Mouse (Mus musculus) layer of hippocampus, adult 18-20 months (tissue): Measurements from ENCODE around the gene Krtcap3. TPM values are rescaled to one million over a fixed set of nuclear protein-coding genes. Genes with fewer than 3 reads are reported as not detected.
A peak's percentile ranks its signal among the peaks of the same experiment; 100 is the strongest.
"Not testable (repeated sequence)": the region's sequence is repeated elsewhere in the genome, so short reads cannot be mapped to it uniquely, and the experiment has no call there.

Experiments used
- DNase-seq, 2 experiments: peaks; one replicate each; pipeline ENCODE4 v3.0.0; 2022; ENCODE audit warnings: low spot score in 2 of 2
- long read RNA-seq: library from polyadenylated mRNA; stranded (forward); transcript quantifications from one replicate; pipeline ENCODE4 v2.0.0, GENCODE M21; 2021
- total RNA-seq, 2 experiments: library from RNA; stranded (reverse); gene quantifications; 2 replicates each; pipeline ENCODE4 v1.2.3; 2021

Krtcap3 gene
- total RNA-seq, result 1 to 10 TPM; 2.2 to 4.0 TPM
- long read RNA-seq, partial matches to known transcripts, result 0 of 1 reads
- long read RNA-seq, other reads (novel, unspliced or antisense), result 1 of 1 reads

DNA sequence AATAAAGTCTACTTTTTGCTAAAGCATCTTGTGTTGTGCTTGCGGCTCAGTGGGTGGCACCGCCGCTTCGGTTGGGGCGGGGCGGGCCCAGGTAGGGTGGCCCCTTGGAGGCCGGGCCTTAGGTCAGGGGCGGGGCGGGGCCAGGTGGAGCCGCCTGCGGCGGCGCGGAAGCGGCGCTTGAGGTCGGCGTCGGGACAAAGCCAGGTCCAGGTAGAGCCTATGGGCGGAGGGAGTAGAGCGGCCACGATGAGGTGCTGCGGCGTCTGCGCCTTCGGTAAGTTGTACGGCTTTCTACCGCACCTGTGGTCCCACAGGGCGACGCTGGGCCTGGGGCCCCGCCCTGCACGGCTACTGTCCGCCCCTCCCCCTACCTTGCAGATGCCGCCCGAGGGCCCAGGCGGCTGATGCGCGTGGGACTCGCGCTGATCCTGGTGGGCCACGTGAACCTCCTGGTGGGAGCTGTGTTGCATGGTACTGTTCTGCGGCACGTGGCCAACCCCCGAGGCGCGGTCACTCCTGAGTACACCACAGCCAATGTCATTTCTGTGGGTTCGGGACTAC lies at the start of gene Krtcap3:
TSS of gene Krtcap3 (plus strand) at position 151 of the 561 bp plus-strand sequence.
- DNase-seq, result peak in 1 of 2 experiments; percentile 27

DNA sequence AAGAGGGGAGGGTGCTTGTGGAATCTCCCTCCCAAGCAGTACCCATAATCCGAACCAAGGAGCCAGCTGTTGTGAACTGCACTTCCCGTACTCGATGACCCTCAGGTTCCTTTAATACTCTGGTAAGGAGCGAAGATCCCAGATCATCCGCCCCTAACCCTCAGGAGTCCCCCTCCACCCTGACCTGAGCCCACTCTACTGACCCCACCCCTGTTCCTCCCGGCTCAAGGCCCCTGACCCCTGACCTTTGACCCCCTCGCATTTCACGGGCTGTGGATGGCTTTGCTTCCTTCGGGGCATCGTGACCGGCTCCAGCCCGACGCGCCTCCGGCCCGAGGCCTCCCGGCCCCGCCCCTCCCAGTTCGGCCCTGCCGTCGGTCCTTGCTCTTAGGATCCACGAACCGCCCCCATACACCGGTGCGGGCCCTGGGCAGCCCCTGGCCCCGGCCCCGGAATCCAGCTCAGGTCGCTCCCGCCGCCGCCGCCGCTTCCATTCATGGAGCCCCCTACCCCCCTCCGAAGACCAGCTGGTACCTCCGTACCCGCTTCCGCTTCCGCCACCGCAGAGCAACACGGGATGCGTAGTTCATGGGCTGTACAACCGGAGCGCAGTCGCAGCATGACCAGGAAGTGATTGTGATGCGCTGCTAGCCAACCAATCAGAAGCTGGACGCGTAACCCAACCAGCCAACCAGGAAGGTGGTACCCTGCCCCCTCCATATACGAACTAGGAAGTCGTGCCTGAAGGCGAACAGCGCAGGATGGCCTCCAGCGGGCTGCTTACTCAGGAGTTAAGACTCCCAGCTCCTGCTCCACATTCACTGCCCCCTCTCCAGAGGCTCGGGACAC lies 49.5 kb upstream of the Krtcap3 start, which contains the start of gene Zfp513:
TSS of gene Zfp513 (minus strand) at position 562 of the 849 bp plus-strand sequence.
- peak; percentile 97 to 99 for DNase-seq

DNA sequence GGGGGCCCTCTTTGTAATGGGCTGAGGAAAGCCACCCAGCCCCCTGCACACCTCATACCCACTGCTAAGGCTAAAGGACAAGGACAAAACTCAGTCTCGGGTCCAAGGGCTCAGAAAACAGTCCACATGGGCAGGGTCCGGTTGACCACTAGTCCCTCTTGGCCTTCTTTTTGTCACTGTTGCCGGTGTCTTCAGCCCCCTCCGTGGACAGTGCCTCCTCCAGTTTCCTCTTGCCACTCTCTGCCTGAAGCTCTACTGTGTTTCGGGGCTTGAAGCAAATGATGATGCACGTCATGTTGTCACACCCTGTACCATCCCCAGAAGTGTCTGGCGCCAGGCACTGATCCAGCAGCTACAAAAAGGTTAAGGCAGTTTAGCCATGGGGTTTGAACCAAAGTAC lies 48.6 kb upstream of the Krtcap3 start:
- DNase-seq, result no peak

DNA sequence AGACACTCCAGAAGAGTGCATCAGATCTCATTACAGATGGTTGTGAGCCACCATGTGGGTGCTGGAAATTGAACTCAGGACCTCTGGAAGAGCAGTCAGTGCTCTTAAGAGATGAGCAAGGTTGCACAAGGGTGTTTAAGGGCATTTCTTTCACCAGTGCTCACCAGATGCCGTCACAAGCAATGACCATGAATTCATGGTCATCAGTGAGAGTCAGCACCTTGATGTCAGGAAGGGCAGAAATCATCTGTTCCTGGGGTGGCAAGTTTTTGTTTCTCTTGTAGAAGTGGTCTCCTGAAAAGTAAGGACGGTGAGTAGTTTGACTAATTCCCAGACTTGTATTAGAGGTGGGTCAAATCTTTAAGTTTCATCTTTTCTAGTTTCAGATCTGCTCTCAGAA lies 47.6 kb upstream of the Krtcap3 start:
- no peak for DNase-seq

DNA sequence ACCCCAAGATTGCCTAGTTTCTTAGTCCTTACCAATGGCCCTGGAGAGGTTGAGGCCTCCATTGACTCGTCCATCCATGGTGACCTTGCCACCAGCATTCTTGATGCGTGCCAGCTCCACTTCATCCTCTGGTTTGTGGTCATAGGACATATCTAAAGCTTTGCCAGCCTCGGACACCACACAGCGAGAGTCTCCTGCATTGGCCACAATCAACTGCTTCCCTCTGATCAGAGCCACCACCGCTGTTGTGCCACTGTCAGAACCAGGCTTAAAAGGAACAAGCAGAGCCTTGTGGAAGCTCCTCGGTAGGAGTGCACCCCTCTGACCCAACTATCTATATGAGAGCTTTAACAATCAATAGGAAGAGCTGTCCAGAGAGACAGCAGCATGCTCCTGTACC lies 47.1 kb upstream of the Krtcap3 start:
- DNase-seq, result no peak

DNA sequence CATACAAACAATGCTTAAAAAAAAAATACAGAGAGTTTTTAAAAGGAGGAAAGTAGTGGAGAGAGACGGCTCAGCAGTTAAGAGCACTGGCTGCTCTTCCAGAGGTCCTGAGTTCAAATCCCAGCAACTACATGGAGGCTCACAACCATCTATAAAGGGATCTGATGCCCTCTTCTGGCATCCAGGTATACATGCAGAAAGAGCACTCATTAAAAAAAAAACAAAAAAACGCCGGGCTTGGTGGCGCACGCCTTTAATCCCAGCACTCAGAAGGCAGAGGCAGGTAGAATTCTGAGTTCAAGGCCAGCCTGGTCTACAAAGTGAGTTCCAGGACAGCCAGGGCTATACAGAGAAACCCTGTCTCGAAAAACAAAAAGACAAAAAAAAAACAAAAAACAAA lies 34.9 kb upstream of the Krtcap3 start:
- DNase-seq, result not testable (repeated sequence)

DNA sequence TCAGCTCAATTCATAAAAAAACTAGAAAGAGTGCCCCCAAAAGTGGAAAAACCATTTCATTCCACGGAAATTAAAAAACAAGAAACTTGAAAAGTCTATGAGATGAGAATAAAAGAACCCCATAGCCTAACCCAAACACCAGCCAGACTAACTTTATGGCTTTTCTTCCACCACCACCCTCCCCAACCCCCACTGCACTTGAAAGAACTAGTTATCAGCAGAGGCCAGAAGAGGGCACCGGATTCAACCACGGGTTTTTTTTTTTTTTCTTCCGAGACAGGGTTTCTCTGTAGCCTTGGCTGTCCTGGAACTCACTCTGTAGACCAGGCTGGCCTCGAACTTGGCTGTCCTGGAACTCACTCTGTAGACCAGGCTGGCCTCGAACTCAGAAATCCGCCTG lies 33.2 kb upstream of the Krtcap3 start:
- DNase-seq, result no peak

DNA sequence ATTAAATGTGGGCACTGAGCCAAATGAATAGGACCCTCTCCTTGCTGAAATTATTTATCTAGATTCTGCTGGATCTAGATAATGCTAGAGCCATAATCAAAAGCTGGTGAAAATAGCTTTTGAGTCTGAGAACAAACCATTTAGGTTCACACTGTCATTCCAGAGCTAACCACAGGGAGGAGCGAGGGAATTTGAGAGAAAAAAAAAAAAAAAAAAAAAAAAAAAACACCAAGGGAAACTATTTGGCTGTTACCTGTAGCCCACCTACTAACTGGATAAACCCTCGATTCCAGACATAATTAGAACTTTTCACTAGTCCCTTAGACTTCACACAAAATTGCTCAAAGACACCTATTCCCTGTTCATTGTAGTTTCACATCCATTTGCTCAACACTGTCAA lies 32.4 kb upstream of the Krtcap3 start:
- no peak for DNase-seq

DNA sequence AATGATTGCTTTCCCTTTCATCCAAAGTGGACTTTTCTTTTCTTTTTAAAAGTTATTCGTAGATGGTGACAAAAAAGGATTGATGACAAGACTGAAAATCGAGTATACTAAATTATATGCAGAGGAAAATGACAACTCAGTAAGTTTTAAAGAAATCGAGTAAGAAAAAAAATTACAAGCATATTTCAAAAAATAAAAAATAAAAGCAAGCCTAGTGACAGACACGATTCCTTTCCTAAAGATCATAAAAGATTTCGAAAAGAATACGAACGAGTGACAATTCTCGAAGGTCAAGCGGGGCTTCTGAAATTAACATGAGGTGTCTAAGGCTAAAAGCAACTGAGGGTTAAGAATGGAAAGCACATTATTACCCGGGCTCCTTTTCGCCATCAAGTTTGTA lies 32.0 kb upstream of the Krtcap3 start:
- DNase-seq, result no peak

DNA sequence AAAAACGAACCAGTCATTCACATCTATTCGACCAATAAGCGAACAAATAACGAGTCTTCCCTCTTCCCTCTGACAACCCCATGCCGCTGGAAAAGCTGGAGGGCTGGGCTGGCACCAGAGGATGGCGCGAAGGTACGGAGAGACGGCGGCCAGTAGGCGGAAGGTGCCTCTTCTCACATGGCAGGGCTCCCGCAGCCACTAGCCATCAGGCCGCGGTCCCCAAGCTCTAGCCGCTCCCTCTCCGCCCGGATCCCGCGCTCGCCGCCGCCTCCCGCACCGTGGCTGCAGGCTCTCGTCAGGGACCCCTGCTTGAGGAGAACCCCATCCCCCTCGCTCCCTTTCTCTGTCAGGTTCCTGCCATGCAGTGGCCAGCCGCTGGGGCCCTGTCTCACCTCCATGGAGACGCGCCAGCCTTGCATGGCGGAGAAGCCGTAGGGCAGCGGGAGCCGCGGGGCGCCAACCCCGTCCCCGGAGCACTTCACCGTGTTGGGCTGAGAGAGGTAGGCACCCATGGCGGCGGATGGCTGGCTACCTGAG lies 31.5 kb upstream of the Krtcap3 start:
- DNase-seq, result no peak

DNA sequence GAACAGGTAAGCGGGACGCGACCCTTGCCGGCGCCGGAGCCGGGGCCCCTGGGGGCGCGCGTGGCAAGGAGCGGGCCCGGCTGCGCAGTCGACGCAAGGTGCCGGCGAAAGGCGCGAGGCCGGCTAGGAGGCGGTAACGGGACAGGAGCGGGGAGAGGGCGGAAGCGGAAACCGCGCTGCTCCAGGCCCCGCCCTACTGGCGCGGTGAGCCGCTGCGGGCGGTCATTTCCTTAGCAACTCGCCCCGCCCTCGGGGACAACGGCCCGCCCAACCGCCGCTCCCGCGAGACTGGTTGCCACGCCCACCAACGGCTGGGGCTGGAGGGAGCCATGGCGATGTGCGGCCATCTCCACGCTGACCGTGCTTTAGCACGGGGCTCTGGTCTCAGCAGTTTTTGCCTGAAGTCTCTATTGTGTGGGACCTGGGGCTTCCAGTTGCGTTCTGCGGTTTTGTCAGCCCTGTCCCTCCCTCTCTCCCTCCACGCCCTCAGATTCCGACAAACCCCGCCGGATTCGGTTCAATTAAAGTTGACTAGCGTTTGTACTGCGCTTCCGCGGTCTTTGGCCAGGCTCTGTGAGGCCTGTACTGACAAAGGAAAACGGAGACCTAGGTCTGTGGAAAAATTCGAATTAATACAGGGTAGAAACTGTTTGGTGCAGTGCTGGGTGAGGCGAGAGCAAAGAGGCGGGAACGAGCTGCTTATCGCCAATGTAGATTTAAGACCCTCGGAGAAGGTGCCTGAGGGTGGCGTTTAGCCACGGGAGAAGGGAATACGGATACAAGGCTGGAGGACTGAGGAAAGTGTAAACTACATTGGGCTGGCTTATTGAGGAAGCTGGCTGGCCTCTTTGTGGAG lies 30.8 kb upstream of the Krtcap3 start, which contains the start of gene Ppm1g:
TSS of gene Ppm1g (minus strand) at position 240 of the 856 bp plus-strand sequence.
- DNase-seq, result peak; percentile 91 to 96

DNA sequence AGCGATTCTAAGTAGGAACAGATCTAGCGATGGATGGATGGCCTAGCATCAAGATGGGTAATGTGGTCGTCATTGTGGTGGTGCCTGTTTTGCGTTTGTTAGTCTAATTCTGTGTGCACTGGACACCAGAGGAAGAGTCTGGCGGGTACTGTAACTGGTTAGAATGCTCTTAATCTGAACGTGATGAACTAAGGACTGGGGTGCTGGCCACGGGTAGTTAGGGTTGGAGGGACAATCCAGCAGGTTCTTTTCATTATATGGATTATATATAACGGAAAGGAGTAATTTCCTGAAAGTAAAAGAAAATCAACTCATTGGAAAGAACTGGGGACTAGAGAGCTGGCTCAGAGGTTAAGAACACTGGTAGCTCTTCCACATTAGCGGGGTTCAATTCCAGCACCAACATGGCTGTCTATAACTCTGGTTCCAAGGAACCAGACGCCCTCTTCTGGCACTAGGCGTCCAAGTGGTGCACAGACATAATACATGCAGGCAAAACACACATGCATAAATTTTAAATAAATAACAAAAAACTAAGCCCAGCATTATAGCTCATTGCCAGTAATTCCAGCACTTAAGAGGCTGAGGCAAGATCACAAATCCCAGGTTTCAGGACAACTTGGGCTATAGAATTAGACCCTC lies 30.1 kb upstream of the Krtcap3 start:
- DNase-seq, result peak in 1 of 2 experiments; percentile 23

DNA sequence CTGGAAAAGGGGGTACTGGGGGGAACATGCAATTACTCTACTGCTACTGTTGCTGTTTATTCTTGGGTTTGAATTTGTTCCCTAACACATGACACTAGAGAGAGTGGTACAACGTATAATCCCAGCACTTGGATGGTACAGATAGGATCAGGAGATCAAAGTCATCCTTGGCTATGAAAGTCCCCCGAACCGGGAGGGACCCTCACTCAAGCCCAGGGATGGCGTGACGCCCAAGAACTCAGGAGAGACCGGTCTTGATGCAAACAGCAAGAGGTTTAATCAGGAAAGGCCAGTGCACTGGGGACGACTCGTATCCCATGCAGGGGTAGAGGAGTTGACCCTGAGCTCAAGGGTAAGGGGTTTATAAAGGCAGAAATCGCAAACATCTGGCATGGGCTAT lies 28.8 kb upstream of the Krtcap3 start:
- DNase-seq, result no peak

DNA sequence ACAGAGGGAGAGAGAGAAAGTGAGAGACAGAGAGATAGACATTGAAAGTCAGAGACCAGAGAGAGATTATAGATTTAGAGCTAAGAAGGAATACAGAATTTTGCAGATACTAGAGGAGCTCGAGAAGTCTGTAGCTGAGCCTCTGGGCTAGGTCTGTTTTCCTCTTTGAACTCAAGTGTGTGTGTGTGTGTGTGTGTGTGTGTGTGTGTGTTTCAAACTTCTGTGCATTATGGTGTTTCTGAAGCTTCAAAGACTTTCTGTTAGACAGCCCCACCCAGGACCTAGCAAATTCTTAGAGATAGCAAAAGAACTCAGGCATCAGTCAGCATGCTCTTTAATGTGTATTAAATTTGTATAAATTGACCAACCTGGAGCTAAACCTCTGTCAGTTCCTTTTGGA lies 24.9 kb upstream of the Krtcap3 start:
- DNase-seq, result no peak

DNA sequence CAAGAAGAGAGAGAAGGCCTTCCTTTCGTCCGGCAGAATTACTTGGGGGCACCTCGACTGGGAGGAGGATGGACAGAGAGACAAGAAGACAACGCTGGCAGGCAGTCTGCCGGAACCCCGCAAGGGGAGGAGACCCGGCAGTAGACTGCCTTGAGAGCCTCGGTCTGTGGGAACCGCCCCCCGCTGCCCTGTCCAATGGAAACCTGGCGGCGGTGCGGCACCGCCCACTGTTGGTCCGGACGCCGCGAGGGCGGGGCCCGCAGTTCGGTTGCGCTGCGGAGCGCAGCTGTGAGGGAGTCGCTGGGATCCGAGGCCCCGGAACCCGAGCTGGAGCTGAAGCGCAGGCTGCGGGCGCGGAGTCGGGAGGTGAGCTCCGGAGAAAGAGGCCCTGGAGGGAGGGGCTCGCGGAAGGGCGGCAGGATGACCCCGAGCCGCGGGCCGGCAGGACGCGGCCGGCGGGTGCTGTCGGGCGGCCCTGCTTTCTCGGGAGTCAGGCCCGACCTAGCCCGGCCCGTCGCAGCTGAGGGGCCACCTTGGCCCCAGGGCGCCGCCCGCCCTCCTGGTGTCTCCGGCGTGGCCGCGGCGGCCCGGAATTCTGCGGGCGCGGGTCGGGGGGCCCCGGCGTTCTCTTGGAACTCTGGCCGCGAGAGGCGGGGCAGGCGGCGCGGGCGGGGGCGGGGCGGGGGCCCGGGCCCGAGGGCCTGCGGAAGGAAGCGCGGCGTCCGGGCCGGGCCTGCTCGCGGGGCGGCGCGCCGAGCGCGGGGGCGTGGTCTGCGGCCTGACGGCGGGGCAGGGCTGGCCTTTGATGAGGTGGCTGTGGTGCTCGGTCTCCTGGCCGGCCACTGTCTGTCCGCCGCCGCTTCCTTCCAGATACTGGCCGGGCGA lies 10.6 kb upstream of the Krtcap3 start, which contains the start of the genes Nrbp1 and Gm9970:
TSS of gene Nrbp1 (plus strand) at position 228 of the 885 bp plus-strand sequence.
TSS of gene Gm9970 (minus strand) at position 596 of the 885 bp plus-strand sequence.
- peak; percentile 95 to 97 for DNase-seq

DNA sequence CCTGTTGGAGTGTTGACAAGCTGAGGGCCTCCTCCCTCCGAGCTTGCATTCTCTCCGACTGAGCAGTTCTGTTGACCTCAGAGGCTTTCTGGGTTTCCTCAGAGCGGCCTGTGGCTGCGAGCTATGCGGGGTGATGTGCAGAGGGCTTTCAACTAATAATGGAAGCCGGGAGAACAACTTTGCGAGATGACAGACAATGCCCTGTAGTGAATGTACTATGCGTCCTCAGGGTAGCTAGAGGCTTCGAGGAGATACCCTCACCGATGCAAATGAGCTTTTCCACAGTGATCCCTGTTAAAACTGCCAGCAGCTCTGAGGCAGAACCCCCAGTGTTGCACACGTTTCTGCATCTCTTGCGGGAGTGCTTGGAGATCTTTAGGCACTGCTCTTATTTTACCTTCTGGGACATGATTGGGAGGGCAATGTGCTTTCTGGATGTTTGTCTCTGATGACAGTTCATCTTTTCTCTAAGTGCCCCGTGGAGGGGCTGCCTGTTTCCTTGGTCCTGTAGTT lies 9.9 kb upstream of the Krtcap3 start:
- DNase-seq, result no peak

DNA sequence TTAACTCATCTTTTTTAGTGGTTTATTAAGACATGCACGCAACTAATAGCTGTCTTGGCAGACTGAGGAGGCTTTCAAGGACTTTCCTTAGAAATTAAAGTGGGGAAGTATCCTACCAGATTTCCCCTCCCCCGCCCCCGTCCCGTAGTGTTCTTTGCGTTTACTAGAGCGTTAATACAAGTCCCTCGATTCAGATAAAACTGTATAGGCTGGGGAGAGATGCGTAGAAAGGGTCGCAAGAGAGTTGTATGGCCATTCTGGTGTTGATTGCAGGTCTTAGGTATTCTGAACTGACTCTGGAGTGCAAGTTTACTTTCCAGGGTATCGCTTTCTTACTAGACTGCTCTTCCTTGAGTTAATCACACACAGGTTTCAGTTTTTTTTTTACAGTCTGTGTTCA lies 9.3 kb upstream of the Krtcap3 start:
- no peak for DNase-seq

DNA sequence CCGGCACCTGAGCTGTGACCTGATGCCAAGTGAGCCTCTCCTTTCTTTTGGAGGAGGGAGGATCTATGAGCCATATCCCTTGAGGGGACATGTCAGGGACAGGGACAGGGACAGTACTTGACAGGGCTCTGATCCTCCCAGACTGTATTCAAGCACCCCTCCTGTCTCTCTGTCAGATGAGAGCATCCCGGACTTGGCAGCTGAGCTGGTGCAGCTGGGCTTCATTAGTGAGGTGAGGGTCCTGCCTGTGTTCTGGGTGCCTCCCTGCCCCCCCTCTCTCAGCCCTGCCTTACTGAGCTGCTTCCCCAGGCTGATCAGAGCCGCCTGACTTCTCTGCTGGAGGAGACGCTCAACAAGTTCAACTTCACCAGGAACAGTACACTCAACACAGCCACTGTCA lies 775 bp upstream of the Krtcap3 start:
- DNase-seq, result no peak

DNA sequence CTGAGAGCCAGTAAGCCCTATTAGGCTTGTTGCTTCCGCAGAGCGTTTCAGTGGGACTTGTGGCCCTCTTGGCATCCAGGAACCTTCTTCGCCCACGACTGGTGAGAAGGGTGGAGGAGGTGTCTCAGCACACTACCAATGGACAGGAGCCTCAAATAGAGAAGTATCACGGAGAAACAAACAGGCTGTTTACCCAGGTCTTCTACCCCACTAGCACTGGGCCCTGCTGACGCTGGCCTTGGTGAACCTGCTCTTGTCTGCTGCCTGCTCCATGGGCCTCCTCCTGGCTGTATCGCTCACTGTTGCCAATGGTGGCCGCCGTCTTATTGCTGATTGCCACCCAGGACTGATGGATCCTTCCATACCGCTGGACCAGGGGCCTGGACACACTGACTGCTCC lies 660 bp downstream of the Krtcap3 start:
- peak in 1 of 2 experiments; percentile 13 for DNase-seq
